Mouse (Mus musculus) CH12.LX (cell line): Measurements from ENCODE around the gene Sphkap. TPM values are rescaled to one million over a fixed set of nuclear protein-coding genes. Genes with fewer than 3 reads are reported as not detected.

Experiments used
- DNase-seq: peaks from one replicate; pipeline ENCODE4 v3.0.0-alpha.2; 2013; ENCODE audit errors: extremely low read depth
- H3K27ac ChIP-seq: 2 replicates; pipeline ENCODE4 v1.5.1; 2012; ENCODE audit warnings: low read depth, mild to moderate bottlenecking, control low read depth, moderate library complexity; ENCODE audit not compliant: insufficient read depth
- H3K27me3 ChIP-seq: replicated peaks from 2 replicates; pipeline ENCODE3; 2012; ENCODE audit warnings: inconsistent platforms
- H3K36me3 ChIP-seq, 2 experiments: replicated peaks in 1 of 2; 2 replicates each; pipeline versions ENCODE3 to v1.6.1; 2012; ENCODE audit warnings: inconsistent platforms in 1 of 2, low read length in 1 of 2, mild to moderate bottlenecking in 1 of 2, mixed read lengths in 1 of 2, moderate library complexity in 1 of 2; ENCODE audit not compliant: control insufficient read depth in 1 of 2, insufficient read depth in 1 of 2
- H3K4me1 ChIP-seq, 2 experiments: 2 replicates each; pipeline ENCODE4 v1.6.1; 2012; ENCODE audit warnings: inconsistent platforms in 1 of 2, moderate library complexity in 1 of 2; ENCODE audit not compliant: insufficient read depth in 2 of 2, control insufficient read depth in 1 of 2
- H3K4me2 ChIP-seq: 2 replicates; pipeline ENCODE4 v1.6.1; 2012; ENCODE audit warnings: low read depth, mild to moderate bottlenecking, control low read depth; ENCODE audit not compliant: poor library complexity, insufficient read depth, severe bottlenecking
- H3K4me3 ChIP-seq, 3 experiments: fragments of 150-350 bp in 1 of 3; sonication (generic) in 1 of 3; replicated peaks in 1 of 3; 2 replicates each; pipeline versions ENCODE3 to v1.5.1; 2011 to 2012; ENCODE audit warnings: low read depth in 2 of 3, low read length in 2 of 3, mild to moderate bottlenecking in 2 of 3, moderate library complexity in 2 of 3, control low read depth in 1 of 3, improper control_type of control experiment in 1 of 3, inconsistent platforms in 1 of 3, mixed read lengths in 1 of 3; ENCODE audit not compliant: poor library complexity in 1 of 3
- H3K79me2 ChIP-seq: replicated peaks from 2 replicates; pipeline ENCODE4 v1.6.1; 2012; ENCODE audit warnings: mild to moderate bottlenecking, moderate library complexity; ENCODE audit not compliant: control insufficient read depth, poor library complexity, insufficient read depth, severe bottlenecking; ENCODE audit errors: extremely low read depth
- H3K9ac ChIP-seq: 2 replicates; pipeline ENCODE4 v1.6.1; 2012; ENCODE audit warnings: low read depth, mild to moderate bottlenecking, control low read depth, moderate library complexity; ENCODE audit not compliant: insufficient read depth
- H3K9me3 ChIP-seq: replicated peaks from 2 replicates; pipeline ENCODE3; 2012; ENCODE audit warnings: low read length, inconsistent platforms, mixed read lengths
- BHLHE40 ChIP-seq: IDR thresholded peaks from 2 replicates; pipeline ENCODE4 v1.6.1; 2011; ENCODE audit warnings: mild to moderate bottlenecking, low read depth, low read length, improper control_type of control experiment
- CHD1 ChIP-seq: IDR thresholded peaks from 2 replicates; pipeline ENCODE4 v1.6.1; 2012; ENCODE audit warnings: low read depth, low read length, improper control_type of control experiment, inconsistent platforms
- CHD2 ChIP-seq: IDR thresholded peaks from 2 replicates; pipeline ENCODE4 v1.6.1; 2011; ENCODE audit warnings: low read length, improper control_type of control experiment
- CTCF ChIP-seq, 2 experiments: IDR thresholded peaks in 1 of 2; conservative IDR thresholded peaks in 1 of 2; 2 replicates each; pipeline ENCODE4 v1.5.1; 2011 to 2012; ENCODE audit warnings: low read depth in 2 of 2, low read length in 2 of 2, improper control_type of control experiment in 1 of 2, inconsistent platforms in 1 of 2, mild to moderate bottlenecking in 1 of 2, moderate library complexity in 1 of 2
- E2F4 ChIP-seq: IDR thresholded peaks from 2 replicates; pipeline ENCODE4 v1.6.1; 2011; ENCODE audit warnings: low read depth, low read length, improper control_type of control experiment; ENCODE audit not compliant: insufficient replicate concordance
- ELF1 ChIP-seq: IDR thresholded peaks from 2 replicates; pipeline ENCODE4 v1.6.1; 2014; ENCODE audit warnings: low read depth, mild to moderate bottlenecking, inconsistent platforms, low read length, improper control_type of control experiment
- HCFC1 ChIP-seq: IDR thresholded peaks from 2 replicates; pipeline ENCODE4 v1.6.1; 2012; ENCODE audit warnings: low read depth, mild to moderate bottlenecking, inconsistent platforms, low read length, improper control_type of control experiment
- JUN ChIP-seq: IDR thresholded peaks from 2 replicates; pipeline ENCODE4 v1.6.1; 2011; ENCODE audit warnings: low read depth, mild to moderate bottlenecking, low read length, improper control_type of control experiment, moderate library complexity; ENCODE audit not compliant: insufficient read depth
- JUND ChIP-seq: conservative IDR thresholded peaks from 2 replicates; pipeline ENCODE4 v1.6.1; 2011; ENCODE audit warnings: low read depth, low read length, improper control_type of control experiment
- KAT2A ChIP-seq: IDR thresholded peaks from 2 replicates; pipeline ENCODE4 v1.6.1; 2012; ENCODE audit warnings: low read length, improper control_type of control experiment, inconsistent platforms; ENCODE audit not compliant: insufficient replicate concordance
- MAX ChIP-seq: IDR thresholded peaks from 2 replicates; pipeline ENCODE4 v1.6.1; 2011; ENCODE audit warnings: low read length, improper control_type of control experiment
- MEF2A ChIP-seq: IDR thresholded peaks from 2 replicates; pipeline ENCODE4 v1.6.1; 2014; ENCODE audit warnings: low read depth, mild to moderate bottlenecking, inconsistent platforms, low read length, improper control_type of control experiment, borderline replicate concordance
- MYC ChIP-seq: IDR thresholded peaks from 2 replicates; pipeline ENCODE4 v1.6.1; 2011; ENCODE audit warnings: low read depth, mild to moderate bottlenecking, improper control_type of control experiment, low read length
- NELFE ChIP-seq: IDR thresholded peaks from 2 replicates; pipeline ENCODE4 v1.6.1; 2011; ENCODE audit warnings: low read depth, low read length, improper control_type of control experiment
- NRF1 ChIP-seq: IDR thresholded peaks from 2 replicates; pipeline ENCODE4 v1.6.1; 2014; ENCODE audit warnings: low read depth, mild to moderate bottlenecking, inconsistent platforms, low read length, improper control_type of control experiment, moderate library complexity
- POLR2AphosphoS2 ChIP-seq: IDR thresholded peaks from 2 replicates; pipeline ENCODE4 v1.6.1; 2011; ENCODE audit warnings: low read depth, low read length, improper control_type of control experiment
- RAD21 ChIP-seq: IDR thresholded peaks from 2 replicates; pipeline ENCODE4 v1.6.1; 2011; ENCODE audit warnings: low read depth, mild to moderate bottlenecking, low read length, improper control_type of control experiment, moderate library complexity
- UBTF ChIP-seq: IDR thresholded peaks from 2 replicates; pipeline ENCODE4 v1.6.1; 2012; ENCODE audit warnings: low read depth, mild to moderate bottlenecking, inconsistent platforms, low read length, improper control_type of control experiment, moderate library complexity
- USF2 ChIP-seq: conservative IDR thresholded peaks from 2 replicates; pipeline ENCODE4 v1.6.1; 2011; ENCODE audit warnings: low read depth, low read length, improper control_type of control experiment
- ZC3H11A ChIP-seq: IDR thresholded peaks from 2 replicates; pipeline ENCODE4 v1.6.1; 2012; ENCODE audit warnings: low read depth, mild to moderate bottlenecking, inconsistent platforms, low read length, improper control_type of control experiment
- ZMIZ1 ChIP-seq: IDR thresholded peaks from 2 replicates; pipeline ENCODE4 v1.6.1; 2012; ENCODE audit warnings: low read depth, mild to moderate bottlenecking, inconsistent platforms, low read length, improper control_type of control experiment
- ZNF384 ChIP-seq: IDR thresholded peaks from 2 replicates; pipeline ENCODE4 v1.6.1; 2012; ENCODE audit warnings: low read depth, low read length, improper control_type of control experiment, inconsistent platforms
- dilution Hi-C: fragments of 300-500 bp; cut with MboI; formaldehyde crosslinking; loops from 2 replicates; pipeline ENCODE4 v1.14.3; 2020; ENCODE audit warnings: low sequenced_read_pairs; ENCODE audit not compliant: extremely low pct_unique_long_range_greater_than_20kb, extremely low pct_ligation_motif_present
- in situ Hi-C: fragments of 300-500 bp; cut with MboI; formaldehyde crosslinking; loops from 3 replicates; pipeline ENCODE4 v1.14.3; 2019; ENCODE audit warnings: low sequenced_read_pairs, low pct_ligation_motif_present, low pct_unique_long_range_greater_than_20kb, mixed read lengths
- polyA plus RNA-seq: library from polyadenylated mRNA; unstranded; fragments of >175 nt; gene quantifications from 2 replicates; pipeline ENCODE4 v1.2.1, GENCODE M21; 2012; ENCODE audit warnings: low read depth; ENCODE audit not compliant: insufficient read length
- total RNA-seq, 2 experiments: library from RNA; depleted of rRNA; stranded (reverse); fragments of 300-350 nt in 1 of 2; fragments of >200 nt in 1 of 2; gene quantifications; 2 replicates each; pipeline ENCODE4 v1.2.3; 2012 to 2014

Gene Sphkap
- total and polyA plus RNA-seq, 3 experiments, result not detected

DNA sequence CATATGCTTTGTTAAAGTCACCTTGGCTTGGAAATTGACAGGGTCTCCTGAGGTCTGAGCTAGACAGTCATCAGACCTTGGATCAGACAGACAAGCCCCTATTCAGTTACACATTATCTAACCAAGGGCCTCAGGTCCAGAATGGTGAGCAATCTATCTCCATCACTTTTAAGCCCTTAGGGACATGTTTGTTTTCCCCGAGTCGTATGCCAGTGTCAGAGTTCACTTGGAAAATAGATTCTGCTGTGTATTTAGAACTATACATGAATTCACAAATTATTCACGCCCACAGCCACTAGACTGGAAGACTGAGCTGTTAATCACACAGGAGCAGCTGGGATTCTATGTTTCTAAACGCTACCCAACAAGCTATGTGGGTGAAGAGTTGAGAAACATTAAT, 91.1 kb downstream of the Sphkap start:
- no peak overlapping the region for H3K9ac ChIP-seq
- H3K9me3 ChIP-seq, result no peaks in the 10 kb centered on the region
- no peak overlapping the region for H3K27ac ChIP-seq
- no peaks in the 10 kb centered on the region for H3K36me3 ChIP-seq
- no peak for DNase-seq
- H3K4me3 ChIP-seq, result no peak overlapping the region
- H3K4me2 ChIP-seq, result no peak overlapping the region
- H3K79me2 ChIP-seq, result no peaks in the 10 kb centered on the region
- H3K4me1 ChIP-seq, result no peaks in the 10 kb centered on the region
- TF ChIP-seq ZC3H11A (no peak), MEF2A (no peak), POLR2AphosphoS2 (no peak), UBTF (no peak), BHLHE40 (no peak), E2F4 (no peak), ZNF384 (no peak), CHD2 (no peak), MYC (no peak), KAT2A (no peak), ZMIZ1 (no peak), ELF1 (no peak), NRF1 (no peak), USF2 (no peak), HCFC1 (no peak), RAD21 (no peak), NELFE (no peak)
- dilution Hi-C loops (no loop called here), in situ Hi-C loops (no loop called here)
- H3K27me3 ChIP-seq, result no peaks in the 10 kb centered on the region

DNA sequence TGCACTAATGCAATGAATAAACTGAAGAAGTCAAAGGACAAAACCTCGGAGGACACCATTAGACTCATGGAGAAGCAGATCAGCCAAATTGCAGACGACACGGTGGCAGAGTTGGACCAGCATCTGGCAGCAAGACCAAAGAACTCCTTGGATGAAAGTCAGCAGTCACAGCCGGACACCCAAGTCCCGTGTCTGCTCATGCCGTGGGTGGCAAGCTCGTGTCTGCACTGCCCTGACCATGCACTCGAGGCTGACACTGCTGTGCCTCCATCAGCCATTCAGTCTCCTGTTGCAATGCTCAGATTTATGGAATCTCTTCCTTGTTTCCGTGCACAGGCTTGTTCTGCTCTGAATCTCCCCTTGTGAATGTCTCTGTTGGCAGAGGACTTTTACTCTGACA, 92.9 kb downstream of the Sphkap start:
- Histone ChIP-seq H3K36me3 (no peaks in the 10 kb centered on the region), H3K4me2 (no peak overlapping the region), H3K4me1 (no peaks in the 10 kb centered on the region), H3K27me3 (no peaks in the 10 kb centered on the region), H3K4me3 (no peak overlapping the region), H3K9me3 (no peaks in the 10 kb centered on the region), H3K27ac (no peak overlapping the region), H3K9ac (no peak overlapping the region), H3K79me2 (no peaks in the 10 kb centered on the region)
- DNase-seq, result no peak
- TF ChIP-seq JUN, result no peak
- TF ChIP-seq CTCF (conservative IDR thresholded peaks at IDR 0.05 in 1 of 2, IDR thresholded peaks at IDR 0.05 in 1 of 2; ENCODE audit: low read depth in 2 of 2, low read length in 2 of 2), result no peak
- no peak for TF ChIP-seq NELFE
- no peak for TF ChIP-seq MAX
- TF ChIP-seq ZC3H11A, result no peak
- no peak for TF ChIP-seq CHD2
- no peak for TF ChIP-seq JUND
- TF ChIP-seq RAD21, result no peak
- TF ChIP-seq HCFC1, result no peak
- TF ChIP-seq UBTF, result no peak
- no peak for TF ChIP-seq CHD1
- no peak for TF ChIP-seq KAT2A
- dilution Hi-C loops (no loop called here), in situ Hi-C loops (no loop called here)
